Mouse (Mus musculus): Measurements from ENCODE around the gene Ephb2. TPM values are rescaled to one million over a fixed set of nuclear protein-coding genes. Genes with fewer than 3 reads are reported as not detected.

The Ephb2 gene
- total RNA-seq, 2 experiments from 2014 or later, result 24.5 to 26.2 TPM

GRCm38 (mm10) chr4:136648922-136649479 lies 186.8 kb downstream of the Ephb2 start:
- peak; percentile 84 to 88 for DNase-seq

DNA sequence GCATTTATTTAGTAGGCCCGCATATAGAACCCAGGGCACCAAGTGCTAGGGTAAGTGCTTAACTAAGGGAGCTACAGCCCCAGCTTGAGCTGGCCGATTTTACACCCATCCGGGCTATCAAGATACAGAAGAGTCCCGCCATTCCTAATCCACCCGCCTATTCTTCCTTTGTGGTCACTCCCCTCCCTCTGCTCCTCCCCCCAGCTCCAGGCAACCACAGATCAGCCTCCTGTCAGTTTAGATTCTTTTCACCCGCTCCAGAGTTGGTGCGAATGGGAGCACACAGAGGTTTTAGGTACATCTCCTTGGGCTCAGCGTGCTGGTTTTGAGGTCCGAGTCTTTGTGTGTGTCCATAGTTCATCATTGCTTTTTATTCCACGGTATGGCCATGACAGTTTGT lies 196.9 kb downstream of the Ephb2 start:
- DNase-seq, result no peak

- no peak for DNase-seq
Observed at GRCm38 (mm10) chr4:136638230-136638750, 197.5 kb downstream of the Ephb2 start.

- DNase-seq, result peak; percentile 71 to 77
Observed at GRCm38 (mm10) chr4:136637563-136638229, 198.1 kb downstream of the Ephb2 start.

DNA sequence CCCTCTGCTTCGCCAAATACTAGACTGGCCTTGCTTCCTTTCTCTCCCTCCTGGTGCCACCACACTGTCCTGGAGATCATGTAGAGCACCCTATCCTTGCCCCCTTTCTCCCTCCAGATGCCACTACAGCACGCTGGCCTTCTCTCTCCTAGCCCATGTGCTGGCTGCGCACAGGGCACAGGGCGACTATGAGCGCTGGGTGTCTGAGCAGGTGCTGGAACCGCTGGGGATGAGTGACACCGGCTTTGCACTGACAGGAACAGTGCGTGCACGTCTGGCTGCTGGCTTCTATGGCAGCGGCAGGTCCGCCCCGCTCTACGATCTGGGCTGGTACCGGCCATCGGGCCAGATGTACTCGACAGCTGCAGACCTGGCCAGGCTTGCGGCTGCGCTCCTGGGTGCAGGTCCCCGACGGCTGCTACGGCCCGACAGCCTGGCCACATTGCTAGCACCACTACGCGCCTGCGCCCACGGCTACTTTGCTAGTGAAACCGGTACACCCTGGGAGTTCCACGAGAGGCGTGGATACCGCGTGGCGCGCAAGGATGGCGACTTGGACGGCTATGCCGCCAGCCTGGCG lies 198.7 kb downstream of the Ephb2 start:
- DNase-seq, result no peak

- no peak for DNase-seq
Observed at GRCm38 (mm10) chr4:136636511-136636910, 199.3 kb downstream of the Ephb2 start.

GRCm38 (mm10) chr4:136635995-136636394 lies 199.8 kb downstream of the Ephb2 start:
- no peak for DNase-seq

DNA sequence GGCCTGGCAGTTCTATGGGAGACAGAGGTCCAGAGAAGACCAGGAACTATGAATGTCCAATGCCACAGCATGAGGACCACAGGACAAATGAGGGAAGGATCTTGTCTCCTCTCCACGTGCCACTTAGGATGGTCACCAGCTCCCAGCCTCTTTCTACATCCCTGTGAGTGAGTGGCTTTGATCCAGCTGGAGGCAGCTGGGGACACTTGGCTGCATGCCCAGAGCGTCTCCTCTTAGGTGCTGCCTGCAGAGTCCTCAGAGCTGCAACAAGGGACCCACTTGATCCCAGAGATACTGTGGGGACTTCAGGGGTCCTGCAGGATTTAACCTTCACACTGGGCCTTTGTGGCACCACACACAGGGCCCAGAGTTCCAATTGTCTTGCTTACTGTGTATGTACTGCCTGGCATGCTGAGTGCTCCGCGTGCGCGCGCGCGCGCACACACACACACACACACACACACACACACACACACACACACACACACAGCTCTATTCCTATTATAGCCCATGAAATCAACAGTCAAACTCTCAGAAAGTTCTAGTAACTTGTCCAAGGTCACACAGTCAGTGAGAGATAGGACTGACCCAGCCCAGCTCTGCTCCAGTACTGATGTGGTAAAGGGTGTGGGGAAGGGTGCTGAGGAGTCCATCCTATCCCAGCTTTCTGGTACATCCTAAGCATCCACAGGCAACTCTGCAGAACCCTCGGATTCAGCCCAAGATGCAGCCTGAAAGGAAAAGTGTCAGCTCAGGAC lies 204.4 kb downstream of the Ephb2 start:
- no peak for DNase-seq

GRCm38 (mm10) chr4:136626590-136626989 lies 209.2 kb downstream of the Ephb2 start:
- DNase-seq, result no peak

DNA sequence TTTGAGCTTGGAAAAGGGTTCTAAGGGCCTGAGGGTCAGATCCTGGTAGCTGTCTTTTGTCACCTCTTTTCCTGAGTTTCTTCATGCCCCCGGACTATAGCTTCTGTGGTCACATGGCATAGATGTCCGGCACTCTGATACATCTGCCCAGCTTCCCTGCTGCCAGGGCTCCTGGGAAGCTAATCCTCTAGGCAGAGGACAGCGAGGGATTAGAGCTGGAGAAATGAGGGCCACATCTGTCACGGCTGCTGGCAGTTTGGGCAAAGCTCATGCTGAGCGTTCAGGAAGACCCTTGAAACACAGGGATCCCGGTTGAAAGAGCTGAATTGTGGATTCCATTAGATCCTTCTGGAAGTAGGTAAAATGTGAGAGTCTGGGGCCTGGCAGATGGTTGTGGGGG lies 213.4 kb downstream of the Ephb2 start, which contains the start of gene Lactbl1:
Gene Lactbl1, plus strand, starts transcription at position 234 of the 400 bp plus-strand sequence.
- no peak for DNase-seq

DNA sequence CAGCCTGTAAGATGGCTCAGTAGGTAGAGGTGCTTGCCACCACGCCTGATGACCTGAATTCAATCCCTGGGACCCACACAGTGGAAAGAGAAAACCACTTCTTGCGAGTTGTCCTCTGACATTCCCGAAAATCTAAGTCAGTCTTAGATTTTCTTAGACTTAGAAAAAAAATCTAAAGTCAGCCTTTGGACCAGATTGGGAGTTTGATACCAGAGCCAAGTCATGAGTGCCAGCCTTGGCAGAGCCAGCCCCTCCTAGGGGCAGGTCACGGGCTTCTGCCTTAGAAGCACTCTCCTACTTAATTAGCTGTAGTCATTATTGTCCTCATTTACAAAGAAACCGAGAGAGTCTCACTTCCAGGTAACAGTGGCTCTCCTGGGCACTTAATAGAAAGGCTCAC lies 213.8 kb downstream of the Ephb2 start:
- no peak for DNase-seq

- no peak for DNase-seq
Observed at GRCm38 (mm10) chr4:136621336-136621735, 214.5 kb downstream of the Ephb2 start.

DNA sequence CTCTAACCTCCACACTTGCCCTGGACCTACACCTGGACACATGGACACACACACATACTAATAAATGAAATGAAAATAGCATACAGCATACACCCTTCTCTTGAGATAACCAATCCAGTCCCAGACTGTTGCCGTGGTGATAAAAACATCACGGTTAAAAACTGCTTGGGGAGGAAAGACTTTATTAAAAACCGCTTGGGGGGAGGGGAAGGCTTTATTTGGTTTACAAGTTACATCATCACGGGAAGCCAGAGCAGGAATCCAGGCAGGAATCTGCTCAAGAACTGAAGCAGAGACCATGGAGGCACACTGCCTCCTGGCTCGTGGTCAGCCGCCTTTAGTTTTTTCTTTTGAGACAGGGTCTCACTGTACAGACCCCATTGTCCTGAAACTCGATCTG lies 222.1 kb downstream of the Ephb2 start:
- DNase-seq, result no peak

DNA sequence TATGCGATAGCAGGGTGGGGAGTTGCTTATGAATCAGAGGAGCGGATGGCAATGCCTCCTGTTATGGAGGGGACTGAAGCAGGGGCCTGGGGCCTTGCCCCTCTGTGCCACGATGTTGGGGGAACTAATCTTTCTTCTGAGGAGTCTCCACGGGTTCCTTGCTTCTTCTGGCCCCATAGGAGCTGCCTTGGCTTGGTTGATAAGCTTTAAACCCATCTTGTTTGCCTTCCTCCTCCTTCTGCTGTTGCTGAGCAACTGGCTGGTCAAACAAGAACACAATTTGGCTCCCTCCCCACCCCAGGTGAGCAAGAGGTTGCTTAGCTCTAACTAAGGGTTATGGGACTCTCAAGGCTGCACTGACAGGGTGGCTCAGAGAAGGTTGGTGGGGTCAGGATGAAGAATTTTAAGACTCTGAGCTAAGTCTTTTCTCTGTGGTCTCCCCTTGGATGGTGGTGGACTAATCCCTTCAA lies 225.4 kb downstream of the Ephb2 start, which contains the start of gene Tex46:
Gene Tex46, plus strand, starts transcription at position 51 of the 470 bp plus-strand sequence.
- DNase-seq, result no peak

DNA sequence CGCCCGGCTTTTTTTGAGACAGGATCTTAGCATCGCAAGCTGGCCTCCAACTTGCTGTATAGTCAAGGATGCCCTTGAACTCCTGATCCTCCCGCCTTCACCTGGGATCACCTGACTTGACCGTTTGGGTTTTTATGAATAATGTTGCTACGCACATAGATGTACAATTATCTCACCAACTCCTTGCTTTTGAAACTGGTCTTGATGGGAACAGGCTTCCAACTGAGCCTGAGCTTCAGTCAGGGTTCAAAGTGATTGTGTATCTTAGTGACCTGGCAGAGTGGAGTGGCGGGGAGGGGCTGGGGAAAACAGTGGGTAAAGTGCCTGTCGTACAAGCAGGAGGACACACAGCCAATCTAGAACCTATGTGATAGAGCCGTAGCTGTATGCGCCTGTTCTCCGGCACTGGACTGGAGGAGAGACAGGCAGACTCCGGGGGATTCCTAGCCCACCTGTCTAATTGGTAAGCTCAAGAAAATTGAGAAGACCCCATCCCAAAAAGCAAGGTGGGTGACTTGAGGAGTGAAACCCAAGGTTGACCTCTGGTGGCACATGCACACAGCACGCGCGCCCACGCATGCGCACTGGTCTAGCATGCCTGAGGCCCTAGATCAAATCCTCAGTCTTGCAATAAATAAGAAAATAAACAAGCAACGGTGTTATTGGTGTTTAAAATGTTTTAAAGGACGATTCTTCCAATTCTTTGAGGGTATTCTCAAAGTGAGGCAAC lies 229.9 kb downstream of the Ephb2 start:
- no peak for DNase-seq

GRCm38 (mm10) chr4:136602568-136602967 lies 233.2 kb downstream of the Ephb2 start, which contains the start of gene Kdm1a:
Gene Kdm1a, minus strand, starts transcription at chr4:136602723.
- peak; percentile 94 to 96 for DNase-seq

DNA sequence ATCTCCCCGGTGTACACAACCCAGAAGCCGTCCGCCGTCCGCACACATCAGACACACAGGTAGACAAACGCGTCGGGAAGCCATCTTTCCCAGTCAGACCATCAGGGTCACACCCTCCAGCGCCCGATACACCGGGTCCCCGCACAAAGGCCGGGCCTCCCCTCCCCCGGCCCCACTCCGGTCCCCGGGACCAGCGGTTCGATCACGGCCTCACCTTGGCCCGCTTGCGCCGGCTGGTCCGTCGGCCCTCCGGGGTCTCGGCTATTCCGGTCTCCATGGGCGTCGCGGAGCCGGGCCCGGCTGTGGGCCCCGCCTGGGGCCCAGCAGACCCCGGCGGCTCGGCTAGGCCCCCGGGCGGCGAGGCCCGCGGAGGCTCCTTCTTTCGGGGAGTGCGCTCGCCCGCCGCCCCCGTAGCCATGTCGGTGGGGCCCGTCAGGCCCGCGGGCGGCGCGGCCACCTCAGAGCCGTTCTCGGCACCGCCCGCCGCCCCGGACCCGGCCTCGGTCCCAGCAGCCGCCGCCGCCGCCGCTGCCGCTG lies 233.7 kb downstream of the Ephb2 start:
- peak; percentile 44 to 45 for DNase-seq

DNA sequence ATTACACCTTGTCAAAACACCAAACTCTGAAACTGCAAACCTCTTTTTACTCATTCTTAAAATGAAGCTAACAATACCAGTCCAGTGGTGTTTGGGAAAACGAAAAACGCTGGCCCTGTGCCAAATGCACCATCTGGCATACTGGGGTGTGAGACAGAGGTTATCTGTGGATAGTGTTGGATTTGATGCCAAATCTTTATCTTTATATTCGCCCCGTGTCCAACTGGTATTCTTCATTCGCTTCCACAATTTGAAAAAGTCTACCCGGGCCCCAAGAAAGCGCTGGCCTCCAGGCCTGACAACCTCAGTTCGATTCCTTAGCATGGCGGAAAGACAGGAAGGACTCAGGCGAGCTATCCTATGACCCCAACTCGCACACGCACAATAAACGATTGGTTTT lies 234.3 kb downstream of the Ephb2 start:
- peak; percentile 41 to 48 for DNase-seq

DNA sequence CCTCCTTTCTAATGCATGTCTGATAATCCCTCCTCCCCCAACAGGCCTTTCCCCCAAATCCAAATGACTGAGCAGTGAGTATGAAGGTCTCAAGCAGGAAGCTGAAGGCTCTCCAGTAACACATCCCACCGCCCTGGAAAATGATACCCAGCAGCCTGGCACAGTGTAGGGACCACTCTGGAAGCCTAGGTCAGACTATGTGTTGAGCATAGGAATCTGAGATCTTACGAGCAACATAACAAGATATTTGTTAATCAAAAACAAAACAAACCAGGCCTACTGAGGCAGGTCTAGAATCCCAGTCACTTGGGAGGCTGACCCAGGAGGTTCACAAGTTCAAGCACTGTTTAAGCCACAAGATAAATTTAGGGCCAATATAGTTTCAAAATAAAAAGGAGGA lies 235.3 kb downstream of the Ephb2 start:
- DNase-seq, result no peak

DNA sequence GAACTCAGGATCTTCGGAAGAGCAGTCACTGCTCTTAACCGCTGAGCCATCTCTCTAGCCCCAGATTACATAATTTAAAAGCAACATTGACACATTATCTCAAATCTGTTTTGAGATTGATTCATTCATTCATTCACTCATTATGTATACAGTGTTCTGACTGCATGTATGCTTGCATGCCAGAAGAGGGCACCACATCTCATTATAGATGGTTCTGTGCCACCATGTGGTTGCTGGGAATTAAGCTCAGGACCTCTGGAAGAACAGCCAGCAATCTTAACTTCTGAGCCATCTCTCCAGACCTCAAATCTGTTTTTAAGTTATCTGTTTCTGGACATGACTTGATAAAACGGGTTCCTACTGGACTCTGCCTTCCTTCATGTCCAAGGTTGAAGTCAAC lies 235.9 kb downstream of the Ephb2 start:
- DNase-seq, result no peak

DNA sequence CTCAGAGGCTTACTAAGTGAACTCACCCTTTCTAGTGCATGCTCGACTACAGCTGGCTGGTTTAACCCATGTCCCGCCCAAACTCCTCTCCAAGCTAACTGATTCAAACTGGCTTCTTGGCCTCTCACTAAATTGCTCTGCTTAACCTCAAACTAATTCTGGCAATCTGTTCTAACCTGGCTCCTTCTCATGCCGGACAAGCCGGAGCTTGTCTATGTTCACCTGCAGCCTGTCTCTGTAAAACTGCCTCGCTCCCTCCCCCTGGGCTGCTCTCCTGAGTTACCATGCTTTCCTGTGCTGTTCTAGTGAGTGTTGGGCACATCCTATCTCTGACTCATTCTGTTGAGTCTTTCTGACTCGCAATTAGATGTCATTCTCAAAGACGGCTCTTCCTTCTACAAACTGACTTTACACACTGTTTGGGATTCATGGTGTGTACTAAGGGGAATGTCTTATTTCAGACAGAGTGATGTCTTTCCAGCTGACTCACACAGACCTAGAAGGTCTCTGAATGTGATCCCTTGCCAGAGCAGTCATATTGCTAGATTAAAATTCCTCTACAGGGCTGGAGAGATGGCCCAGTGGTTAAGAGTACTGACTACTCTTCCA lies 237.4 kb downstream of the Ephb2 start:
- no peak for DNase-seq
